Mouse (Mus musculus): ENCODE data around the gene Glud1. TPM values are rescaled to one million over a fixed set of nuclear protein-coding genes. Genes with fewer than 3 reads are reported as not detected.

The Glud1 gene
- total RNA-seq (2022), result 100 to 1,000 TPM; 281 to 334 (median 318) TPM

- peak; percentile 82 to 93 for DNase-seq (ENCODE audit: low spot score in 2 of 2)
These were observed at the start of gene Glud1, which contains the start of gene Shld2 for GRCm38 (mm10) chr14:34310234-34310965. TSS of gene Glud1 (plus strand) at chr14:34310727. TSS of gene Shld2 (minus strand) at chr14:34310493.

- DNase-seq (ENCODE audit: low spot score in 2 of 2), result no peak
These were observed 42.5 kb upstream of the Glud1 start for GRCm38 (mm10) chr14:34268046-34268445.

- no peak for DNase-seq (ENCODE audit: low spot score in 2 of 2)
These were observed 37.2 kb upstream of the Glud1 start for GRCm38 (mm10) chr14:34273280-34273679.

GRCm38 (mm10) chr14:34274141-34274540 lies 36.4 kb upstream of the Glud1 start:
- no peak for DNase-seq (ENCODE audit: low spot score in 2 of 2)

DNA sequence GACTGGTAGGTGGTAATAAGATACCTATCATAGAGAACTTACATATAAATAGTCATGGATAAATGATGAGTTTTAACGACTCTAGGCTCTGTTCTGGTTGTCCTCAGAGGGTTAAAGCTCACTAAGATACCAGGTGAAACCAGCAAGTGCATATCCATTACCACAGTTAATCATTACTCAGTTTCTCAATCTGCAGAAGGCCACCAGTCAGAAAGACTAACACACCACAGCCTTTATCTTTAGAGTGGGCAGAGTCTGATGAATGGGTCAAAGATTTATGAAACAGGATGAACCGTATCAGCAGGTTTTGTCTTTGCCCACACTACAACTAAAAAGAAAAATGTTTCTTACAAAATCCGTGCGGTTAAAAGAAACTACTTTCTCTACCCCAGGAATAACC lies 35.3 kb upstream of the Glud1 start:
- DNase-seq (ENCODE audit: low spot score in 2 of 2), result no peak

GRCm38 (mm10) chr14:34279726-34280125 lies 30.8 kb upstream of the Glud1 start:
- DNase-seq (ENCODE audit: low spot score in 2 of 2), result no peak

GRCm38 (mm10) chr14:34280798-34281197 lies 29.7 kb upstream of the Glud1 start:
- no peak for DNase-seq (ENCODE audit: low spot score in 2 of 2)

DNA sequence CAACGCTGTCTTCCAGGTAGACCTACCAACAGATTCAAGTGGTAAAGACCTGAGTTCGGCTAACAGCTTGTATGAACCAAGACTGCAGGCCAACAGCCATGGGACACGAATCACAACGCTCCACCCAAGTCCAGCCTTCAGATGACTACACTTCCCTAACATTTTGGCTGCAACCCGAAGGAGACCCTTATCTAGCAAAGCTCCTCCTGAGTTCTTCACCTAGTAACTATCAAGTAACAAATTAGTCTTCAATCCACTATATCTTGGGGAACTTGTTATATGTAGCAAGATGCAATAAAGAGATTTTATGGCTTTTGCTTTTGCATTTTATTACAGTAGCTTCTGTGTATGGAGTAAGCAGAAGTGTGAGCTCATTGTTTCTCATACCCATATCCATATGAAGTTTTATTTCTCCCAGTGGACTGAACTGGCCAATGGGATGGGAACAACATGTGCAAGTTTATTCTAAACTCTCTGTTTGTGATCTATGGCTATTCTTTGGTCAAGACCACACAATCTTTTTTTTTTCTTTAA lies 28.7 kb upstream of the Glud1 start:
- DNase-seq (ENCODE audit: low spot score in 2 of 2), result no peak

GRCm38 (mm10) chr14:34288396-34288795 lies 22.1 kb upstream of the Glud1 start:
- no peak for DNase-seq (ENCODE audit: low spot score in 2 of 2)

DNA sequence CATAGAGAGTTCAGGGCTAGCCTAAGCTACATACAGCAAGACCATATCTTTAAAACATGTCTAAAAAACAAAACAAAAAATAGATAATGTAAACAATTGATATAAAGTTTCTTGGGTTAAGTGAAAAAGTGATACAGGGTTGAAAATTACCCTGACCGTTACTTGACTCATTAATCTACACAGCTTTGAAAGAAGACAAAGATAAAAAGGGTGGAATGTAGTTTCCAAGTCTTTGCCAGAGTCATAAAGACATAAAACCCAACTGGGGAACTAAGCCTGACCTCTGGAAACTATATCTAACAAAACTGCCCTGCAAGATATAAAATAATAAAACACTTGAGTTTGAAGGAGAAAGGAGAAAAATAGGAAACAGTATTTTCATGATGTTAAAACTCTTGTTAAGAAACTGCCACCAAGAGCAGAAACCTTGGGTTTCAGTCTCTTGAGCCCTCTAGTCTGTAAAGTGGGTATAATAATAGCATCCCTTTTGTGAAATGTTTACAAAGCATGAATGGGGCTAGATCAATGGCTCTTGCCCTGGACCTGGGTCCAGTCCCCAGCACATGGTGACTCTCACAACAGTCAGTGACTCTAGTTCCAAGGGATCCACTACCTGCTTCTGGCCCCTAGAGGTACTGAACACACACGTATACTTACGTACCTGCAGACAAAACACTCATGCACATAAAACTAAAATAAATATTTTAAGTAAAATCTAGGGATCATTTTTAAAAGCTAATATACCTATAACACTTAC lies 21.1 kb upstream of the Glud1 start:
- DNase-seq (ENCODE audit: low spot score in 2 of 2), result no peak

DNA sequence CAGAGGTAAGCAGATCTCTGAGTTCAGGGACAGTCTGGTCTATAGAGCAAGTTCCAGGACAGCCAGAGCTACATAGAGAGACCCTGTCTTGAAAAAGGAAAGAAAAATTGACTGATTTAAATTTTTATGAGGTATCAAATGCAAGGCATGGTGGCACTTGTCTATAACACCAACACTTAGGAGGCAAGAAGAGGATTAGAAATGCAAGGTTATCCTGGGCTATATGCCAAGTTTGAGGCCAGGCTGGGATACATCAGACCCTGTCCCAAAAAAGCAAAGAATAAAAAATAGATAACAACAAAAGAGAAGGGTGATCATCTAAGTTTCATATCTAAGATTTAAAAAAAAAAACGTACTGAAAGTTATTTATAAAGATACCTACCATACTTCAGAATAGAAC lies 20.3 kb upstream of the Glud1 start:
- DNase-seq (ENCODE audit: low spot score in 2 of 2), result no peak

GRCm38 (mm10) chr14:34293641-34294040 lies 16.9 kb upstream of the Glud1 start:
- DNase-seq (ENCODE audit: low spot score in 2 of 2), result no peak

DNA sequence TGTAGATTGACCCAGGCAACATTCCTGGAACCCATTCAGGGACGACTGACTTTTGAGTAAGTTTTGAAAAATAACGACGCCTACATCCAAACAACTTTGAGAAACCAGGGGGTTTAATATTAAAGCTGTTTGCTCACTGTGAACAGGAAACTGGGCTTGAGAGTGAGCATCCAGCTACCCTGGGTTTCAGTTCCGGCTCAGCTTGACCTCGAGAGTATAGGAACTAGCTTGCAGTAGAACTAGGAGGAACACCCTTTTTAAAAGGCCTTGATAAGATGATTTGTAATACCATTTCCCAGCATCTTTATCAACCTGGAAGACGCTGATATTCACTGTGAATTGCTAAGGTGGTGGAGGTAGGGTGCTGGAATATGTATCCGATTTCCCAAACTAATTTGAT lies 14.2 kb upstream of the Glud1 start:
- DNase-seq (ENCODE audit: low spot score in 2 of 2), result no peak

- DNase-seq (ENCODE audit: low spot score in 2 of 2), result no peak
These were observed 13.5 kb upstream of the Glud1 start for GRCm38 (mm10) chr14:34297038-34297437.

GRCm38 (mm10) chr14:34297634-34298033 lies 12.9 kb upstream of the Glud1 start:
- no peak for DNase-seq (ENCODE audit: low spot score in 2 of 2)

- no peak for DNase-seq (ENCODE audit: low spot score in 2 of 2)
These were observed 11.4 kb upstream of the Glud1 start for GRCm38 (mm10) chr14:34298871-34299700.

DNA sequence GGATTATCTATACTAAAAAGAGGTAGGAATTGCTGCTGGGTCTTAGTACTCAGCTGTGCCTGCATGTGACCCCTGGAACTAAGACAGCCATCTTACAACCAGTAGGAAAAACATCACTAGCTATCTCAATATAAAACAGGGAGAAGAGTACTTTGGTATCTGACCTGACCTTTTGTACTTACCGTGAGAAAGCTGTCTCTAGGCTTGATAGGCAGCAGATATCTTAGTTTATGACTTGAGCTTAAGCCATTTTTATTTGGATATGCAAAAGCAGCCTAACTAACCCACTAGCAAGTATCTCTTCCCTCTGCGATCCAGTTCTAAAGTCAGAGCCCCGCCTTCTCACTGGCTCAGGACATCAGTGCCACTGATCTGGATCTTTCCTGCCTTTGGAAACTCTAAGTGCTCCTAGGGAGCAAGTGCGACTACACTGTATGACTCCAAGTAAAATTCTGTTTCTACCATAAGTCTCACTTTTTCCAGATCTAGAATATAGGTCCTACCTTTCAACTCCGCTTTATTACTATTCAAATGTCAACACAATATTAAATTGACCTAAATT lies 7.8 kb upstream of the Glud1 start:
- DNase-seq (ENCODE audit: low spot score in 2 of 2), result no peak

DNA sequence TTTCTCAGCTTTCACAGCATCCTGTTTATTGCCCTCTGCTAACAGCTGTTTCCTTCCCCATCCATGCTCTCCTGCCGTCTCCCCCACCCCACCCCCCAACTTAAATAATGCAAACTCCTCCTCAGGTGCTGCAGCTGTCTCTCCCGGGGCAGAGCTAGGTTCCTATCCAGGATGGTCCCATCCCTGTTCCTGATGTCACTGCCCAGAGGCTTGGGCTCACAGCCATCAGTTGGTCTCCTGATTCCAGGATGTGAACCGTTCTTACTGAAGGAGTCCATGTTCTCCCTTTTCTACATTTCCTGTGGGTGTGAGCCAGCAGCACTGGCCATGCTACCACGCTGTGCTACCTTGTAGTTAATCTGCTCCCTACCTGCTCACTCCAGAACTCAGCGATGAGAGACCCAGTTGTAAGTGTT lies 7.3 kb upstream of the Glud1 start:
- no peak for DNase-seq (ENCODE audit: low spot score in 2 of 2)

- no peak for DNase-seq (ENCODE audit: low spot score in 2 of 2)
These were observed 1.3 kb upstream of the Glud1 start for GRCm38 (mm10) chr14:34309266-34309665.

DNA sequence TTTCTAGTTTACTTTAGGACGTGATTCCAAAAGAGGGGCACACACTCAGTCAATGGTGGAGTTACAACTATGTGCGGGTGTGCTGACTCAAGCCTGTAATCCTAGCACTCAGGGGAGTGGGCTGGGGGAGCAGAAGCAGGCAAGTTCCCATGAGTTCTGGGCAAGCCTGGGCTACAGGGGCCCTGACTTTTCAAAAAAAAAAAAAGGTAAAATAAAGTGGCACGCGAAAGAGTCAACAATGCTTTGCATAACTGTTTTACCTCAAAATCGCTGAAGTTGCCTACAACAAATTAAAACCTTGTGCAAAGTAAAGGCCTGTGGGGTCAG lies 657 bp upstream of the Glud1 start:
- no peak for DNase-seq (ENCODE audit: low spot score in 2 of 2)

DNA sequence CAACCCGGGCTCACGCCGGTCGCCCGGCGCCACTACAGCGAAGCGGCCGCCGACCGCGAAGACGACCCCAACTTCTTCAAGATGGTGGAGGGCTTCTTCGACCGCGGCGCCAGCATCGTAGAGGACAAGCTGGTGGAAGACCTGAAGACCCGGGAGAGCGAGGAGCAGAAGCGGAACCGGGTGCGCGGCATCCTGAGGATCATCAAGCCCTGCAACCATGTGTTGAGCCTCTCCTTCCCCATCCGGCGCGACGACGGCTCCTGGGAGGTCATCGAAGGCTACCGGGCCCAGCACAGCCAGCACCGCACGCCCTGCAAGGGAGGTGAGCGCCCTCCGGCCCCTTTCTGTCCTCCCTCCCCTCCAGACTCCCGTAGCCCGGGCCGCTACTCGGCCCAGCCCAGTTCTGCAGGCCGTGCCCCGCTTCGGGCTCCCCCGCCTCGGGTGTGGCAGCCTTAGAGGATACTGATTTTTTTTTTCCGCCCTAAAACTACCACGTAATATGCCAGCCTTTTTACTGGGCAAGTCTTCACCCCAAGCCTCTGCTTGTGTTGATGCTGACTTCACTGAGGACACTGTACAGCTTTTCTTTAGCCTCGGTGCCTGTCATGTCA lies 599 bp downstream of the Glud1 start:
- DNase-seq (ENCODE audit: low spot score in 2 of 2), result peak; percentile 28 to 37
